Comparison of ENCODE assay signal across 9 mouse cellular contexts in the genomic region with DNA sequence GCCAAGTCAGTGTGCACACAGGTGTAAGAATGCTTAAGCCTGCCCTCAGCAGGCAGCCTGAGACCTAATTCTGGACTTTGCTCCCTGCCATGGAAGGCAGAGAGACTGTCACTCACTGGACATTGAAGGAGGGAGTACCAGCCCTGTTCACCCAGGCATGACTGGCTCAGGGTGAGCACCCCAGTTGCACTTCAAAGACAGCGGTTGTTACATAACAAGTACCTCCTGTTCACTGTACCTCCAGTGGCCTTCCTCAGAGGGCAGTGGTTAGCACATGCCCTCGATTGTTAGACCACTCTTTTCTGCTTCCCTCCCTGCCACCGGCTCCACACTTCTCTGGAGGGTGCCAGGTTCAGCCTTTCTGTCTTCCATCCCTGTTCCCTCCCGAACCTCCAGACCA.
A peak's percentile ranks its signal among the peaks of the same experiment; 100 is the strongest.
DNase-seq lines count a peak whose midpoint lies in the region; ATAC-seq and TF ChIP-seq lines count a peak whose summit lies in the region.
"Had no signal": no experiment of that assay in that cellular context is flagged by ENCODE, and none has a peak within 500 bp of the region (broad histone marks: within the 10 kb centered on the region; RNA-seq: fewer than 3 reads in every experiment).

No protein-coding gene starts in this region.

- peak overlapping the region; percentile 77 for H3K9ac ChIP-seq in heart, adult 2 months (ENCODE audit: low read depth, low read length)
- no peak overlapping the region for H3K9ac ChIP-seq in midbrain, embryonic 15.5 days
- H3K9ac ChIP-seq: midbrain, embryonic 12.5 days had no signal

- H3K4me3 ChIP-seq in heart, adult 2 months: peak overlapping the region; percentile 55
- H3K4me3 ChIP-seq in midbrain, embryonic 10.5 days: no peak overlapping the region
- no peak overlapping the region for H3K4me3 ChIP-seq in midbrain, embryonic 15.5 days
- peak overlapping the region; percentile 48 for H3K4me3 ChIP-seq in small intestine, adult 2 months (ENCODE audit: low read depth, low read length)
- H3K4me3 ChIP-seq: midbrain, embryonic 12.5 days had no signal

- no peak for TF ChIP-seq EP300 in heart, adult 2 months (IDR thresholded peaks at IDR 0.05; ENCODE audit: insufficient read depth, low read depth, low read length)

- peak in 1 of 2 experiments; percentile 29 for DNase-seq in heart, adult 2 months
- no peak for DNase-seq in heart, postnatal 36 days
- no peak for DNase-seq in midbrain, embryonic 10.5 days (ENCODE audit: low spot score)
- DNase-seq in kidney, adult 9 months: peak; percentile 84
- no peak for DNase-seq in testis, postnatal 10 days (ENCODE audit: low spot score)

- H3K79me2 ChIP-seq in heart, adult 2 months (replicated peaks; ENCODE audit: control insufficient read depth, insufficient read depth, low read length): no peaks in the 10 kb centered on the region

- 57% methylated on average over 4 of the region's 4 CpGs for WGBS in heart, adult 2 months
- 77% methylated on average over 4 of the region's 4 CpGs for WGBS in midbrain, embryonic 10.5 days
- 60% methylated on average over 4 of the region's 4 CpGs for WGBS in midbrain, embryonic 15.5 days
- WGBS in small intestine, adult 2 months: 71% methylated on average over 4 of the region's 4 CpGs

- no peaks in the 10 kb centered on the region; the same call in 1 of the 2 replicates for H3K36me3 ChIP-seq in heart, adult 2 months (ENCODE audit: control insufficient read depth, insufficient read depth, low read length)
- peaks cover 33% of the 10 kb centered on the region for H3K36me3 ChIP-seq in midbrain, embryonic 10.5 days
- H3K36me3 ChIP-seq in midbrain, embryonic 15.5 days (replicated peaks): no peaks in the 10 kb centered on the region
- no peaks in the 10 kb centered on the region for H3K36me3 ChIP-seq in small intestine, adult 2 months (ENCODE audit: control insufficient read depth, insufficient read depth, low read length)

- no peaks in the 10 kb centered on the region for H3K9me3 ChIP-seq in midbrain, embryonic 10.5 days (replicated peaks)
- H3K9me3 ChIP-seq in midbrain, embryonic 15.5 days: no peaks in the 10 kb centered on the region
- H3K9me3 ChIP-seq: midbrain, embryonic 12.5 days had no signal

- intact Hi-C loops in heart, adult 2 months (cut with DNase I): no loop called here
- intact Hi-C loops in heart, postnatal 36 days (cut with DNase I): loop anchor here (2.0 kb wide), 1 partner anchor 26 kb away; no protein-coding TSS in a partner anchor

- H3K4me1 ChIP-seq in heart, adult 2 months (ENCODE audit: control insufficient read depth, insufficient read depth, low read length): peaks cover 29% of the 10 kb centered on the region
- H3K4me1 ChIP-seq in midbrain, embryonic 10.5 days: peaks cover 64% of the 10 kb centered on the region
- peaks cover 36% of the 10 kb centered on the region for H3K4me1 ChIP-seq in midbrain, embryonic 15.5 days
- no peaks in the 10 kb centered on the region; the same call in 1 of the 2 replicates for H3K4me1 ChIP-seq in small intestine, adult 2 months (ENCODE audit: control insufficient read depth, insufficient read depth, insufficient read length, low read length)

- no peak for ATAC-seq in midbrain, embryonic 15.5 days (replicated peaks)
- ATAC-seq in monocyte, adult 5-6 weeks (replicated peaks; ENCODE audit: insufficient number of reproducible peaks, low FRiP score, low TSS enrichment, poor library complexity, severe bottlenecking): no peak

- peak overlapping the region; percentile 92 for H3K27ac ChIP-seq in heart, adult 2 months
- H3K27ac ChIP-seq in midbrain, embryonic 10.5 days (replicated peaks): peak overlapping the region; percentile 82
- no peak overlapping the region for H3K27ac ChIP-seq in midbrain, embryonic 15.5 days
- H3K27ac ChIP-seq in small intestine, adult 2 months (ENCODE audit: insufficient read depth, low read depth, low read length): no peak overlapping the region; the same call in 1 of the 2 replicates

- no peak for TF ChIP-seq CTCF in heart, adult 2 months (IDR thresholded peaks at IDR 0.05)
- TF ChIP-seq CTCF in small intestine, adult 2 months (IDR thresholded peaks at IDR 0.05; ENCODE audit: extremely low read depth, insufficient read length, insufficient replicate concordance, low read depth, low read length): no peak

- H3K27me3 ChIP-seq in heart, adult 2 months (ENCODE audit: control insufficient read depth, insufficient read depth, low read length): no peaks in the 10 kb centered on the region
- H3K27me3 ChIP-seq in midbrain, embryonic 10.5 days (ENCODE audit: low read depth, poor library complexity, severe bottlenecking): no peaks in the 10 kb centered on the region
- no peaks in the 10 kb centered on the region for H3K27me3 ChIP-seq in midbrain, embryonic 15.5 days (replicated peaks)
- H3K27me3 ChIP-seq in small intestine, adult 2 months (ENCODE audit: control insufficient read depth, insufficient read depth, low read length): no peaks in the 10 kb centered on the region

- H3K4me2 ChIP-seq in midbrain, embryonic 15.5 days: no peak overlapping the region
- H3K4me2 ChIP-seq: midbrain, embryonic 12.5 days had no signal

- TF ChIP-seq POLR2A in heart, adult 2 months (IDR thresholded peaks at IDR 0.05; ENCODE audit: insufficient read depth, low read depth, low read length): no peak
- no peak for TF ChIP-seq POLR2A in small intestine, adult 2 months (IDR thresholded peaks at IDR 0.05; ENCODE audit: low read depth, low read length)

Comparison
In these comparisons a context has a peak if more than half of its experiments do, and no peak if none do; other contexts are left out.
1. H3K27ac ChIP-seq: peak in heart, adult 2 months (single experiment) and midbrain, embryonic 10.5 days (single experiment); none in midbrain, embryonic 15.5 days (single experiment) and small intestine, adult 2 months (single experiment).
2. H3K4me3 ChIP-seq: peak in heart, adult 2 months (single experiment) and small intestine, adult 2 months (single experiment); none in midbrain, embryonic 10.5 days (single experiment) and midbrain, embryonic 15.5 days (single experiment).